Mouse (Mus musculus) cerebellum, postnatal 36 days (tissue): ENCODE data around the gene Gm10999.
"Not testable (repeated sequence)": the region's sequence is repeated elsewhere in the genome, so short reads cannot be mapped to it uniquely, and the experiment has no call there.

ENCODE experiments used
- DNase-seq, 2 experiments: peaks; one replicate each; pipeline ENCODE4 v3.0.0; 2021 to 2022; ENCODE audit warnings: mixed read lengths in 2 of 2

Gene Gm10999

DNA sequence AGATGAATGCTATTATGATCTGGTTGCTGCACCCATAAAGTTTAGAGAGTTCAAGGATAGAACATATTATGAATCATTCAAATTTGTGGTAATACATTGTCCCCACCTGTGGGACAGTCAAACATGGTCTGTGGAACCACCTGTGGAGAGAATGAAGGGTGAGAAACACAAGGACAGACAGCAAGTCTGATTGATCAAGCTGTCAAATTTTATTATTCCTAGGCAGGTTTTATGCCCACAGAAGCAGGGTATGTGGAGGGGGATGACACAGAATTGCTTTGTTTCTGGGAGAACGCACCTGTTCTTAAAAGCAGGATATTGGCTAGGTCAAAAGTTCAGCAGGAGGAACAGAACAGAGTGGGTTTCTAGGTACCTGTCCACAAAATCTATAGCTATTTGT lies at the start of gene Gm10999:
Gm10999 (minus strand) TSS at position 101 of the 400 bp plus-strand sequence.
- no peak for DNase-seq

DNA sequence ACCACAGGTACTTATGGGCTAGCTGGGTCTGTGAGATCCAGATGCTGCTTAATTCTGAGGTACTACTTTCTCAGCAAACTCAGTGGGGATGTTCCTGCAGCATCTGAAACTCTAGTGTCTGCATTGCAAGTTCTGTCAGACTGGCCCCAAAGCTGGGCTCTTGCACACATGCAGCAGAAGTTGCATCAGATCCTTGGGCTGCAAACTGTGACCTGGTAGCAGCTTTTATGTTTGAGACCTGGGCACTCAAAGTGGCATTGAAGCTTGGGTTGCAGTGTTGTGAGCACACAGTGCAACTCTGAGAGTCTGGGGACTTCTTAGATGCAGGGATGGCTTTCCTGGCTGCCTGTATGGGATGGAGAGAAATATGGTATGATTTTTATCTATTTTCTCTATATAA lies 2.0 kb upstream of the Gm10999 start:
- no peak for DNase-seq

DNA sequence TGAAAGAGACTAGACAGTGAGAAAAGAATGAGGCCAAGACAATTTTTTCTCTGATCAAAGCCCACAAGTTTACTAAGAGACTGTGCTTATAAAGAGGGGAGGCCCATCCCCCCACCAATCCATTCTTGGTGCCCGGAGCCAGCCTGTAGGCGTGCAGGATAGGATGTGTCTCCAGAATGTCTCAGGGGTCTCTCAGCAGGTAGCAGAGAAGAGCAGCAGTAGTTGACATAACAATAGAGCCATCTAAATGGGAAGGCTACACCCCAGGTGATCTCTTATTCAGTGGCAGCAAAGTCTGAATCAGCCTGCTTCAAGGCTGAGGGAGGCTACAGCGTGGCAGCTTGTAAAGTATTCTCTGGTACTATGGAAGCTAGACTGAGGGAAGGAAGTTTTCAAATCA lies 15.7 kb downstream of the Gm10999 start:
- not testable (repeated sequence) for DNase-seq
